Comparison of ENCODE assay signal across 16 mouse cellular contexts in the genomic region with DNA sequence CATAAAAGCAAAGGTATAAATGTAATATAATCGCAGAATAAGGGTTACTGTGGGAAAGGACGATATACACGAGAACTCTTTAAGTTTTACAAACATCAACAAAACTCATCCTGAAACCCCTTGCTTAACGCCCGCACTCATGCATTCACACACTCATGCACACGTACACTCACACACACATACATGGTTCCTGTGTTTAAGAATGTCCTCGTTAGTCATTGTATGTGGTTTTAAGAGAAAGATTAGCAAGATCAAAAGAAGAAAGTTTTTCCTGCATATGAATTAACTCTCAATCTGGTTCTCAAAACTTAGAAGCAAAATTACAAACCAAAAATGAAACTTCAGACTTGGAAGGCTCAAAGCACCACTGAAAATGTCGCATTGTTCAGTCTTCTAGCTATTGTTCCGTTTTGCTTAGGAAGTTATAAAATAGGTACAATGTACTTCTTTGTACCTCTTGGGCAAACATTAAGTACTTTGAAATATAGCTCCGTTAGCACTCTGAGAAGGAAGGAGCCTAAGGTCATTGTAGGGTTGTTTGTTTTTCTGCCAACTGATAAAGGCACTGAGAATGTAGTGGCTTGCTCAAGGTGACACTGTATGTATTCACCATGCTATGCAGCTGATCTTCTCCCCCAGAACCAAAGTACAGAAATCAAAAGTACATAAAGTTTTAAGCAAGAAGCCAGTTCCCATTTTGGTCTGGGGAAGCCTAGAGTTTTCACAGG.
DNase-seq lines count a peak whose midpoint lies in the region; ATAC-seq and TF ChIP-seq lines count a peak whose summit lies in the region.
"Had no signal": no experiment of that assay in that cellular context is flagged by ENCODE, and none has a peak within 500 bp of the region (broad histone marks: within the 10 kb centered on the region; RNA-seq: fewer than 3 reads in every experiment).

No protein-coding gene starts in this region.

- dilution Hi-C loops in CH12.LX (cut with MboI; ENCODE audit: extremely low pct_ligation_motif_present, extremely low pct_unique_long_range_greater_than_20kb, low sequenced_read_pairs) = no loop called here

- in situ Hi-C loops in CH12.LX (cut with MboI; ENCODE audit: low pct_ligation_motif_present, low pct_unique_long_range_greater_than_20kb, low sequenced_read_pairs) = no loop called here

- H3K4me3 ChIP-seq in heart, postnatal 0 days (ENCODE audit: low read depth, low read length) = no peak overlapping the region
- H3K4me3 ChIP-seq in CH12.LX (replicated peaks in 1 of 3; ENCODE audit: low read depth in 2 of 3, low read length in 2 of 3, poor library complexity in 1 of 3) = peak overlapping the region in 1 of 3 experiments; percentile 35
- H3K4me3 ChIP-seq in kidney, embryonic 14.5 days (ENCODE audit: low read length) = no peak overlapping the region
- H3K4me3 ChIP-seq: embryonic facial prominence, embryonic 12.5 days; forebrain, embryonic 10.5 days; hindbrain, embryonic 10.5 days had no signal

- H3K4me2 ChIP-seq in heart, postnatal 0 days (ENCODE audit: low read depth, low read length) = no peak overlapping the region
- peak overlapping the region; percentile 86 for H3K4me2 ChIP-seq in CH12.LX (ENCODE audit: insufficient read depth, low read depth, poor library complexity, severe bottlenecking)
- no peak overlapping the region for H3K4me2 ChIP-seq in kidney, embryonic 14.5 days (replicated peaks; ENCODE audit: low read depth, low read length)
- H3K4me2 ChIP-seq: embryonic facial prominence, embryonic 12.5 days had no signal

- H3K36me3 ChIP-seq in heart, postnatal 0 days (replicated peaks; ENCODE audit: control insufficient read depth, insufficient read depth, low read length) = no peaks in the 10 kb centered on the region
- H3K36me3 ChIP-seq in CH12.LX (replicated peaks in 1 of 2; ENCODE audit: control insufficient read depth in 1 of 2, insufficient read depth in 1 of 2, low read length in 1 of 2) = no peaks in the 10 kb centered on the region
- no peaks in the 10 kb centered on the region for H3K36me3 ChIP-seq in kidney, embryonic 14.5 days (ENCODE audit: control insufficient read depth, insufficient read depth, low read length)
- H3K36me3 ChIP-seq: embryonic facial prominence, embryonic 12.5 days; forebrain, embryonic 10.5 days; hindbrain, embryonic 10.5 days had no signal

- peaks cover 31% of the 10 kb centered on the region for H3K4me1 ChIP-seq in heart, postnatal 0 days (ENCODE audit: control insufficient read depth, insufficient read depth)
- peaks cover 0 to 20% of the 10 kb centered on the region in 2 experiments; a peak in 2 of 4 replicates for H3K4me1 ChIP-seq in CH12.LX (ENCODE audit: control insufficient read depth in 1 of 2, insufficient read depth in 2 of 2)
- H3K4me1 ChIP-seq in kidney, embryonic 14.5 days (ENCODE audit: control insufficient read depth, insufficient read depth, low read length) = no peaks in the 10 kb centered on the region
- H3K4me1 ChIP-seq: embryonic facial prominence, embryonic 12.5 days had no signal

- H3K27me3 ChIP-seq in heart, postnatal 0 days (ENCODE audit: control insufficient read depth, insufficient read depth, low read length) = no peaks in the 10 kb centered on the region
- no peaks in the 10 kb centered on the region for H3K27me3 ChIP-seq in CH12.LX (replicated peaks)
- H3K27me3 ChIP-seq in kidney, embryonic 14.5 days (ENCODE audit: control insufficient read depth, insufficient read depth, low read length) = no peaks in the 10 kb centered on the region
- H3K27me3 ChIP-seq: embryonic facial prominence, embryonic 12.5 days had no signal

- no peak overlapping the region for H3K9ac ChIP-seq in heart, postnatal 0 days (replicated peaks; ENCODE audit: low read depth, low read length)
- H3K9ac ChIP-seq in CH12.LX (ENCODE audit: insufficient read depth, low read depth) = peak overlapping the region; percentile 21
- no peak overlapping the region for H3K9ac ChIP-seq in kidney, embryonic 14.5 days (ENCODE audit: low read depth, low read length)
- H3K9ac ChIP-seq: embryonic facial prominence, embryonic 12.5 days had no signal

- TF ChIP-seq EP300 in heart, postnatal 0 days (IDR thresholded peaks at IDR 0.05; ENCODE audit: low read depth) = no peak
- TF ChIP-seq EP300 in CH12.LX (IDR thresholded peaks at IDR 0.05; ENCODE audit: low read length) = peak; percentile 14; the same call in 1 of the 2 replicates

- peak; percentile 28 to 76 for DNase-seq in adrenal gland, adult (ENCODE audit: inconsistent age in 2 of 2, low spot score in 1 of 2)
- DNase-seq in adrenal gland, postnatal 36 days = no peak
- no peak for DNase-seq in heart, postnatal 0 days (ENCODE audit: low spot score)
- DNase-seq in heart, adult 18-20 months = no peak
- DNase-seq in CH12.LX (ENCODE audit: extremely low read depth) = no peak
- DNase-seq in naive thymus-derived CD4-positive, alpha-beta T cell, adult 2 months (ENCODE audit: low read depth) = peak; percentile 73
- DNase-seq in adipocyte (ENCODE audit: low spot score) = no peak
- DNase-seq: cerebellum, postnatal 14 days; kidney, adult 9 months; liver; lung, postnatal 4 days had no signal

- H3K27ac ChIP-seq in heart, postnatal 0 days (ENCODE audit: low read depth) = peak overlapping the region; percentile 71
- no peak overlapping the region for H3K27ac ChIP-seq in CH12.LX (ENCODE audit: insufficient read depth, low read depth)
- H3K27ac ChIP-seq in kidney, embryonic 14.5 days (ENCODE audit: low read depth, low read length) = no peak overlapping the region
- H3K27ac ChIP-seq: embryonic facial prominence, embryonic 12.5 days; forebrain, embryonic 10.5 days; hindbrain, embryonic 10.5 days had no signal

- no peaks in the 10 kb centered on the region for H3K79me2 ChIP-seq in CH12.LX (replicated peaks; ENCODE audit: control insufficient read depth, extremely low read depth, insufficient read depth, poor library complexity, severe bottlenecking)

- no peak for TF ChIP-seq POLR2A in CH12.LX (IDR thresholded peaks at IDR 0.05; ENCODE audit: low read depth, low read length)

- TF ChIP-seq RAD21 in CH12.LX (IDR thresholded peaks at IDR 0.05; ENCODE audit: low read depth, low read length) = no peak

- WGBS in heart, postnatal 0 days = 70% methylated on average over 10 of the region's 10 CpGs
- 74% methylated on average over 10 of the region's 10 CpGs for WGBS in kidney, embryonic 14.5 days

- no peak for TF ChIP-seq CTCF in heart, postnatal 0 days (IDR thresholded peaks at IDR 0.05; ENCODE audit: low read depth)
- TF ChIP-seq CTCF in CH12.LX (conservative IDR thresholded peaks at IDR 0.05 in 1 of 2, IDR thresholded peaks at IDR 0.05 in 1 of 2; ENCODE audit: low read depth in 2 of 2, low read length in 2 of 2) = no peak

- ATAC-seq in heart, postnatal 0 days (ENCODE audit: insufficient read depth, low read depth) = no peak; the same call in 1 of the 2 replicates
- no peak for ATAC-seq in kidney, embryonic 14.5 days (ENCODE audit: low FRiP score, low TSS enrichment)

- no peaks in the 10 kb centered on the region for H3K9me3 ChIP-seq in heart, postnatal 0 days (replicated peaks; ENCODE audit: control insufficient read depth, low read length)
- no peaks in the 10 kb centered on the region for H3K9me3 ChIP-seq in CH12.LX (replicated peaks; ENCODE audit: low read length)
- no peaks in the 10 kb centered on the region for H3K9me3 ChIP-seq in kidney, embryonic 14.5 days (ENCODE audit: control insufficient read depth, low read length)
- H3K9me3 ChIP-seq: embryonic facial prominence, embryonic 12.5 days; forebrain, embryonic 10.5 days; G1E; hindbrain, embryonic 10.5 days had no signal

TF ChIP-seq in CH12.LX, 34 proteins besides CTCF, POLR2A, EP300 and RAD21:
- TF ChIP-seq JUN (IDR thresholded peaks at IDR 0.05; ENCODE audit: insufficient read depth, low read depth, low read length) = 0 out of 2 replicates have a peak, but pooled peaks have one; percentile 3
- TF ChIP-seq POLR2AphosphoS2 (IDR thresholded peaks at IDR 0.05; ENCODE audit: low read depth, low read length) = no peak
- TF ChIP-seq JUND (conservative IDR thresholded peaks at IDR 0.05; ENCODE audit: low read depth, low read length) = 0 out of 2 replicates have a peak, but pooled peaks have one; percentile 14
- no peak for TF ChIP-seq ZNF384 (IDR thresholded peaks at IDR 0.05; ENCODE audit: low read depth, low read length)
- no peak for TF ChIP-seq NRF1 (IDR thresholded peaks at IDR 0.05; ENCODE audit: low read depth, low read length)
- no peak for TF ChIP-seq E2F4 (IDR thresholded peaks at IDR 0.05; ENCODE audit: insufficient replicate concordance, low read depth, low read length)
- no peak for TF ChIP-seq ZKSCAN1 (IDR thresholded peaks at IDR 0.05; ENCODE audit: borderline replicate concordance, low read depth, low read length)
- 0 out of 2 replicates have a peak, but pooled peaks have one; percentile 18 for TF ChIP-seq MYC (IDR thresholded peaks at IDR 0.05; ENCODE audit: low read depth, low read length)
- peak; percentile 13; the same call in 1 of the 2 replicates for TF ChIP-seq ETS1 (conservative IDR thresholded peaks at IDR 0.05; ENCODE audit: low read depth, low read length)
- TF ChIP-seq ELF1 (IDR thresholded peaks at IDR 0.05; ENCODE audit: low read depth, low read length) = no peak
- no peak for TF ChIP-seq SMC3 (IDR thresholded peaks at IDR 0.05; ENCODE audit: low read depth, low read length)

Comparison
In these comparisons a context has a peak if more than half of its experiments do, and no peak if none do; other contexts are left out.
1. DNase-seq: peak in adrenal gland, adult (2 of 2) and naive thymus-derived CD4-positive, alpha-beta T cell, adult 2 months (single experiment); none in adrenal gland, postnatal 36 days (0 of 2), heart, postnatal 0 days (single experiment), heart, adult 18-20 months (0 of 2), CH12.LX (single experiment) and adipocyte (single experiment).